Mouse (Mus musculus) megakaryocyte, embryonic 14.5 days (primary cell): ENCODE results near the gene Rps6kl1.

Experiments
- FLI1 ChIP-seq: IDR thresholded peaks from 2 replicates; pipeline ENCODE4 v1.6.1; 2012; ENCODE audit warnings: low read length, inconsistent platforms, mixed read lengths
- GATA1 ChIP-seq: IDR thresholded peaks from 3 replicates; pipeline ENCODE4 v1.6.1; 2012; ENCODE audit warnings: mixed read lengths, low read length, inconsistent platforms, borderline replicate concordance

DNA sequence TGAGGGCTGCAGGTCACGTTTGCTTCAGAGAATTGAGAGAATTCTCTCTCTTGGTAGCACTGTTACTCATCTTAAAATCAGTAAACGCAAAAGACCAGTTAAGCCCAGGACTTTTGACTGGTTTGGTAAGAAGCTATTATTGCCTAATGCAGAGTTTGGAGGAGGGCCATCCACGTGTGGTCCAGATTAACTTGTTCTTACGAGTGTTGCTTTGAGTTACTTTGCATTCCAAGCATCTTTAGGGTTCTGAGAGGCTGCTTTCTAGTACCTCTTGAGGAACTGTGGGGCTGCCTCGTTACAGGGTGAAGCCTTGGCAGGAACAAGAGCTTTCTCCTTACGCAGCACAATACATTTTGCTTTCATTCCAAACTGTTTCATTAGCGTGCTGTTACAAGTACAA lies 35.4 kb downstream of the Rps6kl1 start:
- TF ChIP-seq GATA1 (no peak), FLI1 (no peak)
